Mouse (Mus musculus) limb, embryonic 11.5 days (tissue): ENCODE measurements around the gene Pdcd6. TPM values are rescaled to one million over a fixed set of nuclear protein-coding genes. Genes with fewer than 3 reads are reported as not detected.
A peak's percentile ranks its signal among the peaks of the same experiment; 100 is the strongest.

Source experiments
- ATAC-seq: fragments of 200-750 bp; cut with Nextera tagmentation; 2 replicates; pipeline ENCODE4 v1.8.0; 2017; ENCODE audit warnings: low read depth; ENCODE audit not compliant: insufficient number of reproducible peaks, low FRiP score, low TSS enrichment
- DNase-seq: peaks from one replicate; pipeline ENCODE4 v3.0.0-alpha.2; 2015; ENCODE audit warnings: low spot score
- H3K27ac ChIP-seq: fragments of 300-500 bp; sonication (generic); replicated peaks from 2 replicates; pipeline ENCODE4 v1.5.1; 2014; ENCODE audit warnings: low read depth, mild to moderate bottlenecking, low read length
- H3K27me3 ChIP-seq: fragments of 300-500 bp; sonication (generic); 2 replicates; pipeline ENCODE4 v1.6.1; 2014; ENCODE audit warnings: mild to moderate bottlenecking, low read length, mixed read lengths; ENCODE audit not compliant: control insufficient read depth, insufficient read depth
- H3K36me3 ChIP-seq: fragments of 300-500 bp; sonication (generic); 2 replicates; pipeline ENCODE4 v1.6.1; 2014; ENCODE audit warnings: mild to moderate bottlenecking, low read length, moderate library complexity, mixed read lengths; ENCODE audit not compliant: control insufficient read depth, insufficient read depth
- H3K4me1 ChIP-seq: fragments of 300-500 bp; sonication (generic); 2 replicates; pipeline ENCODE4 v1.6.1; 2014; ENCODE audit warnings: low read length, mixed read lengths; ENCODE audit not compliant: control insufficient read depth, insufficient read depth
- H3K4me2 ChIP-seq: fragments of 300-500 bp; sonication (generic); 2 replicates; pipeline ENCODE4 v1.6.1; 2014; ENCODE audit warnings: low read depth, mild to moderate bottlenecking, moderate library complexity; ENCODE audit not compliant: severe bottlenecking
- H3K4me3 ChIP-seq: fragments of 300-500 bp; sonication (generic); 2 replicates; pipeline ENCODE4 v1.5.1; 2014; ENCODE audit warnings: low read depth, low read length
- H3K9ac ChIP-seq: fragments of 300-500 bp; sonication (generic); 2 replicates; pipeline ENCODE4 v1.6.1; 2014; ENCODE audit warnings: mild to moderate bottlenecking, low read length
- H3K9me3 ChIP-seq: fragments of 300-500 bp; sonication (generic); 2 replicates; pipeline ENCODE4 v1.6.1; 2016; ENCODE audit warnings: low read length; ENCODE audit not compliant: control insufficient read depth
- WGBS: fragments of 180-500 bp; shearing (Covaris S2); extraction: QIAGEN DNeasy Blood & Tissue Kit; methylation state at CpG from one replicate; pipeline ENCODE4 v1.1.7; 2014; 5-methylcytosine and 5-hydroxymethylcytosine counted together
- polyA plus RNA-seq: library from polyadenylated mRNA; unstranded; fragments of >200 nt; fragmentation: Nextera tagmentation; extraction: Ambion mirVana; gene quantifications from 2 replicates; pipeline ENCODE4 v1.2.1, GENCODE M21; 2014

Pdcd6 gene
- polyA plus RNA-seq, 1 experiment from 2014 or later, result 137 TPM

- no peaks in the 10 kb centered on the region for H3K27me3 ChIP-seq
- no peaks in the 10 kb centered on the region for H3K4me1 ChIP-seq
- WGBS, result 83% methylated on average over 6 of the region's 6 CpGs
- peaks cover 6% of the 10 kb centered on the region; the same call in 1 of the 2 replicates for H3K36me3 ChIP-seq
- H3K27ac ChIP-seq, result no peak overlapping the region
- no peak overlapping the region for H3K4me3 ChIP-seq
- H3K9me3 ChIP-seq, result no peaks in the 10 kb centered on the region
- ATAC-seq (no peak), DNase-seq (no peak)
- no peak overlapping the region for H3K9ac ChIP-seq
- H3K4me2 ChIP-seq, result no peak overlapping the region
These were observed 15.8 kb downstream of the Pdcd6 start for GRCm38 (mm10) chr13:74301607-74301984.

- Histone ChIP-seq H3K4me3 (no peak overlapping the region), H3K9ac (no peak overlapping the region), H3K4me2 (no peak overlapping the region), H3K27me3 (no peaks in the 10 kb centered on the region), H3K4me1 (no peaks in the 10 kb centered on the region), H3K36me3 (0 out of 2 replicates have a peak, but pooled peaks cover 5% of the 10 kb centered on the region), H3K9me3 (no peaks in the 10 kb centered on the region), H3K27ac (no peak overlapping the region)
- DNase-seq (peak; percentile 80), ATAC-seq (peak; percentile 80)
- 45% methylated on average over 4 of the region's 4 CpGs for whole genome bisulfite sequencing
These were observed 16.3 kb downstream of the Pdcd6 start for GRCm38 (mm10) chr13:74300925-74301606.

DNA sequence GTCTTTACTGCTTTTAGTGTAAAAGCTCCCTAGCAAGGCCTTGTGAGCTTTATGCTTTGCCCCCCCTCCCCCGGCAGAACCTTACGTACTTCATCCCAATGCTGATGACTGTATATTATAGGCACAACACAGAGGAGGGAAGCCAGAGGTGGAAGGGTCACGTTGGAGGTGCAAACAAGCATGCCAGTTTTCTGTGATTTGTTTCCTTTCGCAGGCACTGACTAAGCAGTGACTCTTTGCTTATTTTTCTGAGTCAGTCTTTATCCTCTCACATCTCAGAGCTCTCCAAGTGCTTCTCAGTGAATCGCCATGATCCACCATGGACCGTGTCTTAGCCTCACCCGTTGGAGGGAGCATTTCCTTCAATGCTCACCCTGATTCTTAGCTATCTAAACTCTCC, 21.0 kb downstream of the Pdcd6 start:
- H3K9me3 ChIP-seq, result no peaks in the 10 kb centered on the region
- no peak overlapping the region for H3K27ac ChIP-seq
- peaks cover under 1% of the 10 kb centered on the region; the same call in 1 of the 2 replicates for H3K27me3 ChIP-seq
- WGBS, result 81% methylated on average over 7 of the region's 7 CpGs
- H3K4me1 ChIP-seq, result no peaks in the 10 kb centered on the region
- no peaks in the 10 kb centered on the region for H3K36me3 ChIP-seq
- no peak overlapping the region for H3K9ac ChIP-seq
- ATAC-seq (no peak), DNase-seq (no peak)
- no peak overlapping the region for H3K4me3 ChIP-seq
- H3K4me2 ChIP-seq, result no peak overlapping the region

DNA sequence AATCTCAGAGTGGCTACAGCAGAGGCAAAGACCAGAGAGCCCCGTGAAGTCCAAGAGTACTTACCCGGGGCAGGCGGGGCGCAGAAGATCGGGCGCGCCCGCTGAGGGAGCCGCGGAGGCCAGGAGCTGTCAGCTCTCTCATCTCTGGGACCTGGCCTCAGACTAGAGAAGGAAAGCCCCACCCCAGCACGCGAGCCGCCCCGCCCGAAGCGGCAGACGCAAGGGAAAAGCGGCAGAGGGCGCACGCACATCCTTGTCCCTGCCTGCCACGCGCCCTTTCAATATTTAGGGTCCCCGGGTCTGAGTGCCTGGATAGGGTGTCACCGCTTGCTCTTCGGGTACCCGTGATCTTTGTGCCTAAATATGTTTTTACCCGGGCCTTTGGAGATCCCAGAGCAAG, 25.2 kb downstream of the Pdcd6 start, which contains the start of gene Ahrr:
Gene Ahrr (minus strand): TSS at position 165 of the 400 bp plus-strand sequence.
- peak; percentile 79 for DNase-seq
- Histone ChIP-seq H3K4me1 (no peaks in the 10 kb centered on the region), H3K4me3 (peak within 1 kb of the TSS; percentile 9; the same call in 1 of the 2 replicates), H3K9ac (no peak within 1 kb of the TSS), H3K27ac (no peak within 1 kb of the TSS), H3K36me3 (no peaks in the 10 kb centered on the region), H3K4me2 (peak within 1 kb of the TSS; percentile 46), H3K27me3 (peaks cover 3% of the 10 kb centered on the region; the same call in 1 of the 2 replicates), H3K9me3 (no peaks in the 10 kb centered on the region)
- peak; percentile 67; the same call in 1 of the 2 replicates for ATAC-seq
- under 1% methylated on average over 27 of the region's 27 CpGs for WGBS

- WGBS, result 88% methylated on average over 5 of the region's 5 CpGs
- ATAC-seq (no peak), DNase-seq (no peak)
- Histone ChIP-seq H3K36me3 (no peaks in the 10 kb centered on the region), H3K27ac (no peak overlapping the region), H3K4me2 (no peak overlapping the region), H3K9me3 (no peaks in the 10 kb centered on the region), H3K27me3 (peaks cover 3% of the 10 kb centered on the region; the same call in 1 of the 2 replicates), H3K4me3 (no peak overlapping the region), H3K9ac (no peak overlapping the region), H3K4me1 (no peaks in the 10 kb centered on the region)
These were observed 27.7 kb downstream of the Pdcd6 start for GRCm38 (mm10) chr13:74289646-74290045.

GRCm38 (mm10) chr13:74282299-74282698, 35.1 kb downstream of the Pdcd6 start:
- H3K9ac ChIP-seq, result no peak overlapping the region
- H3K9me3 ChIP-seq, result no peaks in the 10 kb centered on the region
- no peak for DNase-seq
- H3K27me3 ChIP-seq, result no peaks in the 10 kb centered on the region
- H3K4me1 ChIP-seq, result no peaks in the 10 kb centered on the region
- 78% methylated on average over 2 of the region's 2 CpGs for WGBS
- no peak overlapping the region for H3K27ac ChIP-seq
- H3K36me3 ChIP-seq, result no peaks in the 10 kb centered on the region
- no peak overlapping the region for H3K4me3 ChIP-seq
- H3K4me2 ChIP-seq, result no peak overlapping the region
- no peak for ATAC-seq

- Histone ChIP-seq H3K9ac (no peak overlapping the region), H3K9me3 (no peaks in the 10 kb centered on the region), H3K4me1 (no peaks in the 10 kb centered on the region), H3K27me3 (no peaks in the 10 kb centered on the region), H3K36me3 (no peaks in the 10 kb centered on the region), H3K27ac (no peak overlapping the region), H3K4me2 (no peak overlapping the region), H3K4me3 (no peak overlapping the region)
- WGBS, result 75% methylated on average over 4 of the region's 4 CpGs
- DNase-seq (no peak), ATAC-seq (no peak)
These were observed 41.7 kb downstream of the Pdcd6 start for GRCm38 (mm10) chr13:74275726-74276125.

GRCm38 (mm10) chr13:74260231-74260992, 57.0 kb downstream of the Pdcd6 start:
- H3K36me3 ChIP-seq, result no peaks in the 10 kb centered on the region

More at GRCm38 (mm10) chr13:74260231-74260992, 57.0 kb downstream of the Pdcd6 start:
- Histone ChIP-seq H3K4me3 (peak overlapping the region; percentile 47), H3K27me3 (no peaks in the 10 kb centered on the region), H3K4me2 (peak overlapping the region; percentile 80), H3K9me3 (no peaks in the 10 kb centered on the region), H3K9ac (peak overlapping the region; percentile 80), H3K27ac (0 out of 2 replicates have a peak overlapping the region, but pooled peaks have one; percentile 17), H3K4me1 (no peaks in the 10 kb centered on the region)
- WGBS, result 3% methylated on average over 10 of the region's 10 CpGs
- DNase-seq (peak; percentile 80), ATAC-seq (peak; percentile 79; the same call in 1 of the 2 replicates)
